Mouse (Mus musculus): Measurements from ENCODE around the gene Taf1a. TPM values are rescaled to one million over a fixed set of nuclear protein-coding genes. Genes with fewer than 3 reads are reported as not detected.
"Not testable (repeated sequence)": the region's sequence is repeated elsewhere in the genome, so short reads cannot be mapped to it uniquely, and the experiment has no call there.

Gene Taf1a
- total RNA-seq (2014; rRNA removed; ENCODE audit: low replicate concordance), result 0.11 and 7.4 TPM in 2 replicates
- 8.5 and 9.2 TPM in 2 replicates for polyA plus RNA-seq (2015; fragmentation: Nextera tagmentation; extraction: Ambion mirVana)

DNA sequence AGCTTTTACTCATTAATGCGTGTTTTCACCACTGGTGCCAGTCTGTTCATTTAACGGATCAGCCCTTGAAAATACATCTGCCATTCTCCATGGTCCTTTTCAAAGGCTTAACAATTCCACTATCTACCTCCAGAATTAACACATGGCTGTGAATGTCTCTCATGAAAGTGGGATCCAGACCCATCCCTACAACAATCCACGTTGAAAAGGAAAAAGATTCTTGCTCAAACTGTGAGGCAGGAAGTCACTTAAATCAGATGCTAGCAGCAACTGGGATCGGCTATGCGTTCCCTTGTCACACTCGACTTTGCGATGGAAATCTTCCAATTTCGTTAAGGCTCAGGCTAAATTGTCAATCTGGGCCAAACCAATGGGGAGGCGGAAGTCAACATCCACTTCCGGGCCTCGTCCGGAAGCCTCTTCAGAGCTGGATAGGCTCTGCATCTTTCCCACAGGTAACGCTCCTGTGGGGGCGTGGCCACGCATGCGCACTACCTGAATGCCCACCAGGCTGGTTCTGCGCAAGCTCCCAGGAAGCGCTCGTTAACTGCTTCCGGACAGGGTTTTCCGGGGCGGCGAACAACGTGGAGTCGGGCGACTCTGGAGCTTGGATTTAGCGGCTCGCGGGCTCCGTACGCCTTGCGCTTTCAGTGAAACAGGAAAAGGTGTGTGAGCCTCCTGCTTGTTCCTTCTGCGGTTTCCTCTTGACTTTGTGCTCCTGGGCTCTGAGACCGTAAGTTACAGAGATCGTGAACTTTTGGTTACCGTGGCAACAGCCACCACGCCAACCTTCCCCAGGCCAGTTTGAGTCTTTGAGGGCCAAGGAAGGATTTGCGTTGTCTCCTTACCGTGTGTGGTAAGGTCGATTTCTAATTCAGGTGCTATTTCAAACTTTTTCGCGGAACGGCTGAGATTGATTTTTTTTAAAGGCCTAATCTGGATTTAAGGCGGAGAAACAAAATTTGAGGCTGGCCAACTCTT, at the start of gene Taf1a:
Gene Taf1a (plus strand): TSS at position 556 of the 981 bp plus-strand sequence.
- Histone ChIP-seq H3K9ac (replicated peaks; ENCODE audit: low read depth, low read length) (peak within 1 kb of the TSS; percentile 45), H3K4me1 (ENCODE audit: control insufficient read depth, insufficient read depth) (peaks cover 4% of the 10 kb centered on the region; the same call in 1 of the 2 replicates), H3K4me2 (ENCODE audit: low read depth, low read length) (peak within 1 kb of the TSS; percentile 91), H3K9me3 (replicated peaks; ENCODE audit: control insufficient read depth, low read length) (no peaks in the 10 kb centered on the region), H3K27ac (ENCODE audit: low read depth) (peak within 1 kb of the TSS; percentile 33), H3K36me3 (replicated peaks; ENCODE audit: control insufficient read depth, insufficient read depth, low read length) (peaks cover 12% of the 10 kb centered on the region; the same call in 1 of the 2 replicates), H3K4me3 (ENCODE audit: low read depth, low read length) (peak within 1 kb of the TSS; percentile 70), H3K27me3 (ENCODE audit: control insufficient read depth, insufficient read depth, low read length) (peaks cover 12% of the 10 kb centered on the region; the same call in 1 of the 2 replicates)
- WGBS, result 5% methylated on average over 44 of the region's 44 CpGs
- peak; percentile 99 for ATAC-seq (ENCODE audit: insufficient read depth, low read depth)
- TF ChIP-seq EP300 (IDR thresholded peaks at IDR 0.05; ENCODE audit: low read depth), result no peak
- TF ChIP-seq CTCF (IDR thresholded peaks at IDR 0.05; ENCODE audit: low read depth), result no peak
- peak; percentile 90 for DNase-seq (ENCODE audit: low spot score)

DNA sequence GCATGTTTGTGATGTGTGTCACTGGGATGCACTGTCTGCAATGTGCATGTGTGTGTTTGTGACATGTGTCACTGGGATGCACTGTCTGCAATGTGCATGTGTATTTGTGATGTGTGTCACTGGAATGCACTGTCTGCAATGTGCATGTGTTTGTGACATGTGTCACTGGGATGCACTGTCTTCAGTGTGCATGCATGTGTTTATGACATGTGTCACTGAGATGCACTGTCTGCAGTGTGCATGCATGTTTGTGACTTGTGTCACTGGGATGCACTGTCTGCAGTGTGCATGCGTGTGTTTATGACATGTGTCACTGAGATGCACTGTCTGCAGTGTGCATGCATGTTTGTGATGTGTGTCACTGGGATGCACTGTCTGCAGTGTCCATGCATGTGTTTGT, 45.9 kb upstream of the Taf1a start:
- peaks cover 36% of the 10 kb centered on the region for H3K36me3 ChIP-seq (replicated peaks; ENCODE audit: control insufficient read depth, insufficient read depth, low read length)
- H3K9ac ChIP-seq (replicated peaks; ENCODE audit: low read depth, low read length); H3K27me3 ChIP-seq (ENCODE audit: control insufficient read depth, insufficient read depth, low read length); H3K4me2 ChIP-seq (ENCODE audit: low read depth, low read length); H3K4me1 ChIP-seq (ENCODE audit: control insufficient read depth, insufficient read depth); ATAC-seq (ENCODE audit: insufficient read depth, low read depth); DNase-seq (ENCODE audit: low spot score); H3K4me3 ChIP-seq (ENCODE audit: low read depth, low read length); H3K9me3 ChIP-seq (replicated peaks; ENCODE audit: control insufficient read depth, low read length); H3K27ac ChIP-seq (ENCODE audit: low read depth): not testable (repeated sequence)
- WGBS, result 86% methylated on average over 1 of the region's 1 CpGs

- Histone ChIP-seq H3K9ac (replicated peaks; ENCODE audit: low read depth, low read length) (peak overlapping the region; percentile 87), H3K36me3 (replicated peaks; ENCODE audit: control insufficient read depth, insufficient read depth, low read length) (peaks cover 31% of the 10 kb centered on the region), H3K27ac (ENCODE audit: low read depth) (peak overlapping the region; percentile 87), H3K4me3 (ENCODE audit: low read depth, low read length) (peak overlapping the region; percentile 85), H3K4me2 (ENCODE audit: low read depth, low read length) (peak overlapping the region; percentile 77), H3K27me3 (ENCODE audit: control insufficient read depth, insufficient read depth, low read length) (no peaks in the 10 kb centered on the region), H3K4me1 (ENCODE audit: control insufficient read depth, insufficient read depth) (no peaks in the 10 kb centered on the region; the same call in 1 of the 2 replicates), H3K9me3 (replicated peaks; ENCODE audit: control insufficient read depth, low read length) (no peaks in the 10 kb centered on the region)
- TF ChIP-seq CTCF (IDR thresholded peaks at IDR 0.05; ENCODE audit: low read depth) (no peak), EP300 (IDR thresholded peaks at IDR 0.05; ENCODE audit: low read depth) (no peak)
- under 1% methylated on average over 72 of the region's 72 CpGs for WGBS
- ATAC-seq (ENCODE audit: insufficient read depth, low read depth), result peak; percentile 99
- peak; percentile 86 for DNase-seq (ENCODE audit: low spot score)
These were observed 43.6 kb upstream of the Taf1a start for GRCm38 (mm10) chr1:183344886-183345816.

DNA sequence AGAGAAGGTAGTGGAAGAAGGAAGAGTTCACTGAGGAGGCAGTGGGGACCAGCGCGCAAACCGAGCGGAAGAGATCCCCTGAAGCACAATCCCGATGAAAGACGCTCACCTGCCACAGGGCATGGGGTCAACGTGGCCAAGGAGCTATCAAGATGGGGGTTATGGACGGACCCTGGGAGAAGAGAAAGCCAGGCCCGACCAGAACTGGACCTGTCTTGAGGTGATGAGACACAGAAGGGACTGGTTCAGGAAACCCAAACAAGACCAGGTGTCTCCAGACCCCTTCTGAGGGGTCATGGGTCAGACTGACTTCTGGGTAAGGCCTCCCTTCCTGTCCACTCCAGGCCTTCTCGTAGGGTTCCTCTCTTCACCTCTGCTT, 43.0 kb upstream of the Taf1a start:
- H3K4me1 ChIP-seq (ENCODE audit: control insufficient read depth, insufficient read depth), result no peaks in the 10 kb centered on the region; the same call in 1 of the 2 replicates

DNA sequence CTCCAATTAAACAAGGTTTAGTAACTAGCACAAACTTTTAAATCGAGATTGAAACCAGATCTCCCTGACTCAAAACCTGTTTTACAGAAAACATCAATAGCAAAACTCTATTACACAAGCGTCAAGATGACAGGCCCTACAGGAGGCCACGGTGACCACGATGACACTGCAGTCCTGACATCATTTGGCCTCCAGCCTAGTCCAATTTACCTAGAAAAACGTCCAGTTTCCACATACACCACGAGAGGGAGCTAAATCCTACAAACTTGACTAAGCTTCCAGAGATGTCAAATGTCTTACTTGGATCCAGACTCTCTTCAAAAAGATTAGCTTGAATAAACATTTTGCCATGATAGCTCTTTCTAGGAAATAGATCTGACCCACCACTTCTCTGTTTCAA, 38.9 kb upstream of the Taf1a start:
- 16% methylated on average over 6 of the region's 6 CpGs for WGBS
- Histone ChIP-seq H3K4me2 (ENCODE audit: low read depth, low read length) (no peak overlapping the region), H3K9ac (replicated peaks; ENCODE audit: low read depth, low read length) (no peak overlapping the region), H3K27ac (ENCODE audit: low read depth) (no peak overlapping the region), H3K36me3 (replicated peaks; ENCODE audit: control insufficient read depth, insufficient read depth, low read length) (peaks cover 66% of the 10 kb centered on the region), H3K9me3 (replicated peaks; ENCODE audit: control insufficient read depth, low read length) (no peaks in the 10 kb centered on the region), H3K4me1 (ENCODE audit: control insufficient read depth, insufficient read depth) (no peaks in the 10 kb centered on the region), H3K27me3 (ENCODE audit: control insufficient read depth, insufficient read depth, low read length) (no peaks in the 10 kb centered on the region), H3K4me3 (ENCODE audit: low read depth, low read length) (no peak overlapping the region)
- no peak for ATAC-seq (ENCODE audit: insufficient read depth, low read depth)
- peak; percentile 70 for TF ChIP-seq CTCF (IDR thresholded peaks at IDR 0.05; ENCODE audit: low read depth)
- TF ChIP-seq EP300 (IDR thresholded peaks at IDR 0.05; ENCODE audit: low read depth), result no peak
- DNase-seq (ENCODE audit: low spot score), result peak; percentile 59

More for the DNA sequence above, 43.0 kb upstream of the Taf1a start:
- no peak for TF ChIP-seq EP300 (IDR thresholded peaks at IDR 0.05; ENCODE audit: low read depth)
- no peak for TF ChIP-seq CTCF (IDR thresholded peaks at IDR 0.05; ENCODE audit: low read depth)
- Histone ChIP-seq H3K36me3 (replicated peaks; ENCODE audit: control insufficient read depth, insufficient read depth, low read length) (peaks cover 38% of the 10 kb centered on the region), H3K4me3 (ENCODE audit: low read depth, low read length) (peak overlapping the region; percentile 85), H3K27me3 (ENCODE audit: control insufficient read depth, insufficient read depth, low read length) (no peaks in the 10 kb centered on the region), H3K9me3 (replicated peaks; ENCODE audit: control insufficient read depth, low read length) (no peaks in the 10 kb centered on the region), H3K27ac (ENCODE audit: low read depth) (peak overlapping the region; percentile 87), H3K9ac (replicated peaks; ENCODE audit: low read depth, low read length) (peak overlapping the region; percentile 87), H3K4me2 (ENCODE audit: low read depth, low read length) (peak overlapping the region; percentile 77)
- WGBS, result 7% methylated on average over 9 of the region's 10 CpGs
- ATAC-seq (ENCODE audit: insufficient read depth, low read depth) (no peak), DNase-seq (ENCODE audit: low spot score) (no peak)

Measured in heart, postnatal 0 days (tissue).